Mouse (Mus musculus): ENCODE results near the gene Palm2. TPM values are rescaled to one million over a fixed set of nuclear protein-coding genes. Genes with fewer than 3 reads are reported as not detected.

The Palm2 gene
- polyA plus RNA-seq, 1 experiment, result 5.2 TPM

- Histone ChIP-seq H3K4me2 (ENCODE audit: low read depth) (no peak overlapping the region), H3ac (ENCODE audit: control insufficient read depth, insufficient read length) (no peak overlapping the region), H3K79me2 (ENCODE audit: control insufficient read depth, insufficient read depth) (peaks cover 31% of the 10 kb centered on the region), H3K36me3 (ENCODE audit: control insufficient read depth, insufficient read depth) (no peaks in the 10 kb centered on the region), H3K4me3 (no peak overlapping the region), H3K27me3 (ENCODE audit: control insufficient read depth, insufficient read depth, insufficient read length) (no peaks in the 10 kb centered on the region)
- TF ChIP-seq MYOD1 (IDR thresholded peaks at IDR 0.05; ENCODE audit: control insufficient read depth in 1 of 3, insufficient read length in 2 of 3, low read depth in 2 of 3) (no peak), MYOG (IDR thresholded peaks at IDR 0.05; ENCODE audit: control insufficient read depth in 1 of 3, insufficient read depth in 1 of 3, insufficient read length in 2 of 3, low read depth in 2 of 3) (no peak), CEBPB (IDR thresholded peaks at IDR 0.05; ENCODE audit: insufficient read depth, poor library complexity, severe bottlenecking) (no peak)
These were observed 131.8 kb downstream of the Palm2 start for GRCm38 (mm10) chr4:57565811-57566210.

DNA sequence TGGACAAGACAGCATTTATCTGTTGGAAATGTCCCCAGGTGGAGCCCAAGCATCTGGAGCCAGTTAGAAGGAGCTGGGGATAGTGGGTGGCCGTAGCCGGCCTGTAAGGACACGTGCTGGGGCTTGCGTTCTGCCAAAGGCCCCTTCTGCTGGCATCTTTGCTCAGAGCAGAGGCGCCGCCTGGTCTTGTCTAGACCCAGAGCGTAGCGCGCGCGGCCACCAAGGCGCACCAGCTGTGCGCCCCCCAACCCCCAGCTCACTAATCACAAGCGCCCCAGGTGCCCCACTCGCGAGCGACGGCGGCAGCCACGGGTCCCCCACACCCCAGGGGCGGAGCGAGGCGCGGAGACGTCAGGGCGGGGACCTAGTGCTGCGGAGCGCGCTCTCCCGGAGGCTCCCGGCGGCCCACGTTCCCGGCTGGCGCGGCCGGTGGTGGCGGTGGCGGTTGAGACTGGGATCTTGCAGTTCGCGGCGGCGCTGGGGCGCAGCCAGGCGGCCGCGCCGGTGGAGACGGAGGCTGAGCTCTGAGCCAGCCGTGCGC is 133.7 kb downstream of the Palm2 start, which contains the start of gene Pakap:
Gene Pakap, plus strand, starts transcription at position 514 of the 541 bp plus-strand sequence.
- Histone ChIP-seq H3K4me2 (ENCODE audit: low read depth) (peak within 1 kb of the TSS; percentile 94), H3K36me3 (ENCODE audit: control insufficient read depth, insufficient read depth) (peaks cover 8% of the 10 kb centered on the region), H3K4me3 (peak within 1 kb of the TSS; percentile 82), H3K27me3 (ENCODE audit: control insufficient read depth, insufficient read depth, insufficient read length) (no peaks in the 10 kb centered on the region), H3ac (ENCODE audit: control insufficient read depth, insufficient read length) (peak within 1 kb of the TSS; percentile 34), H3K79me2 (ENCODE audit: control insufficient read depth, insufficient read depth) (peaks cover 50% of the 10 kb centered on the region)
- peak; percentile 91 for TF ChIP-seq POLR2A (IDR thresholded peaks at IDR 0.05; ENCODE audit: insufficient read length, low read depth)
- no peak for TF ChIP-seq E2F4 (IDR thresholded peaks at IDR 0.05; ENCODE audit: insufficient read depth)
- peak in 2 of 3 experiments; percentile 31 to 41 for TF ChIP-seq MYOD1 (IDR thresholded peaks at IDR 0.05; ENCODE audit: control insufficient read depth in 1 of 3, insufficient read length in 2 of 3, low read depth in 2 of 3)
- peak in 2 of 3 experiments; percentile 58 to 63 for TF ChIP-seq MYOG (IDR thresholded peaks at IDR 0.05; ENCODE audit: control insufficient read depth in 1 of 3, insufficient read depth in 1 of 3, insufficient read length in 2 of 3, low read depth in 2 of 3)
- peak; percentile 76 for TF ChIP-seq POLR2AphosphoS2 (IDR thresholded peaks at IDR 0.05; ENCODE audit: insufficient read length, low read depth)
- no peak for TF ChIP-seq TCF12 (IDR thresholded peaks at IDR 0.05; ENCODE audit: insufficient read depth, poor library complexity, severe bottlenecking)
- no peak for TF ChIP-seq CEBPB (IDR thresholded peaks at IDR 0.05; ENCODE audit: insufficient read depth, poor library complexity, severe bottlenecking)
- no peak for TF ChIP-seq REST (IDR thresholded peaks at IDR 0.05; ENCODE audit: insufficient read depth, insufficient read length)
- TF ChIP-seq SRF (IDR thresholded peaks at IDR 0.05; ENCODE audit: control insufficient read depth, insufficient read length, low read depth), result no peak
- TF ChIP-seq MAX (IDR thresholded peaks at IDR 0.05; ENCODE audit: low read depth), result no peak
- TF ChIP-seq TCF3 (IDR thresholded peaks at IDR 0.05; ENCODE audit: insufficient read length, low read depth), result no peak
- peak; percentile 20 for TF ChIP-seq USF1 (IDR thresholded peaks at IDR 0.05; ENCODE audit: low read depth)

DNA sequence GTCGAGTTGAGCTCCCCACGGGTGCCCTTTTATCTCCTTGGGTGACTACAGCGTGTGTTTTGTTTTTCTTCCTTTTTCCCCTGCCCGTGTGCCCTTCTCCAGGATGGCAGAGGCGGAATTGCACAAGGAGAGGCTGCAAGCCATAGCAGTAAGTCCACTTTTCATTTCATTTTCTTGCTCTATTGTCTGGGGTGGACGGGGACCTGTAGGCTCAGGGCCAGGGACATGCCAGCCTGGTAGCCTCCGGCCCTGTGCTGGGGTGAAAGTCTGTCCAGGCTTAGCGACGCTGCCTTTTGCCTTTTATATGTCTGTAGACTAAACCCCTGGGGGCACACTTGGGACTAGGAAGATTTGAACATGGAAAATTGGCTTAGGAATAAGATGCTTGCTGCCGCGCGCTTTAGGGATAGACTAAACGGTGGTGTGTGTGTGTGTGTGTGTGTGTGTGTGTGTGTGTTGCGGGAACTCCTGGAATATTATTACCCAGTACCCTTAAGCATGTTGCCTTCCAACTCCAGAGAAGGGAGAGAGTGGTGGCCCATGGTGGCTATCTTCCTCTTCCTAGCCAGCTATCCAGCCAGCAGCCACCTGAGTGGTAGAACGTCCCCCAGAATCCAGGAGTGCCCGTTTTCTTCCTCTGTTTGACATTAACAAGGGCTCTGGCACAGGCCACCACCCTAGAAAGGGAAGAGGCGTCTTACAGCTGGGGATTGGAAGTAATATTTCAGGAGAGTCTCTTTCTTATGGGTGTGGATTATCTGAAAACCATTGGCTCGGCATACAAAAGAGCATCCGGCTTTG is 134.4 kb downstream of the Palm2 start:
- Histone ChIP-seq H3K27me3 (ENCODE audit: control insufficient read depth, insufficient read depth, insufficient read length) (no peaks in the 10 kb centered on the region), H3K4me2 (ENCODE audit: low read depth) (peak overlapping the region; percentile 94), H3K79me2 (ENCODE audit: control insufficient read depth, insufficient read depth) (peaks cover 58% of the 10 kb centered on the region), H3ac (ENCODE audit: control insufficient read depth, insufficient read length) (peak overlapping the region; percentile 34), H3K4me3 (peak overlapping the region; percentile 82), H3K36me3 (ENCODE audit: control insufficient read depth, insufficient read depth) (peaks cover 8% of the 10 kb centered on the region)
- TF ChIP-seq CEBPB (IDR thresholded peaks at IDR 0.05; ENCODE audit: insufficient read depth, poor library complexity, severe bottlenecking), result no peak
- no peak for TF ChIP-seq TCF12 (IDR thresholded peaks at IDR 0.05; ENCODE audit: insufficient read depth, poor library complexity, severe bottlenecking)
- no peak for TF ChIP-seq MAX (IDR thresholded peaks at IDR 0.05; ENCODE audit: low read depth)
- no peak for TF ChIP-seq E2F4 (IDR thresholded peaks at IDR 0.05; ENCODE audit: insufficient read depth)
- TF ChIP-seq TCF3 (IDR thresholded peaks at IDR 0.05; ENCODE audit: insufficient read length, low read depth), result no peak
- TF ChIP-seq REST (IDR thresholded peaks at IDR 0.05; ENCODE audit: insufficient read depth, insufficient read length), result no peak
- no peak for TF ChIP-seq POLR2A (IDR thresholded peaks at IDR 0.05; ENCODE audit: insufficient read length, low read depth)
- no peak for TF ChIP-seq USF1 (IDR thresholded peaks at IDR 0.05; ENCODE audit: low read depth)
- no peak for TF ChIP-seq MYOG (IDR thresholded peaks at IDR 0.05; ENCODE audit: control insufficient read depth in 1 of 3, insufficient read depth in 1 of 3, insufficient read length in 2 of 3, low read depth in 2 of 3)
- TF ChIP-seq SRF (IDR thresholded peaks at IDR 0.05; ENCODE audit: control insufficient read depth, insufficient read length, low read depth), result no peak

DNA sequence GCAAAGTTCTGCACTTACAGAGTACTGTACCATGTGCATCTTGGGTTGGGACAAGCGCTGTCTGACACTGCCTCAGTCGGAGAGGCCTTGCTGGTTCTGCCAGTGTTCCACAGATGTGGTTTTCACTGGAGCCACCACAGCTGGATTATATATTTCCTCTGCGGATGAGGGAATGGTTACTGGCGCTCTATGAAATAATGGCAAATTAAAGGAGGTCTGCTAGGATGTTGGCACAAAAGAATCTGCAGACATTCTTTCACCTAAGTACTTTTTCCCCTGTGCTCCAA is 135.0 kb downstream of the Palm2 start:
- Histone ChIP-seq H3K4me2 (ENCODE audit: low read depth) (peak overlapping the region; percentile 94), H3K36me3 (ENCODE audit: control insufficient read depth, insufficient read depth) (peaks cover 8% of the 10 kb centered on the region), H3K27me3 (ENCODE audit: control insufficient read depth, insufficient read depth, insufficient read length) (no peaks in the 10 kb centered on the region), H3K79me2 (ENCODE audit: control insufficient read depth, insufficient read depth) (peaks cover 63% of the 10 kb centered on the region), H3K4me3 (peak overlapping the region; percentile 82), H3ac (ENCODE audit: control insufficient read depth, insufficient read length) (peak overlapping the region; percentile 34)
- no peak for TF ChIP-seq USF1 (IDR thresholded peaks at IDR 0.05; ENCODE audit: low read depth)
- no peak for TF ChIP-seq REST (IDR thresholded peaks at IDR 0.05; ENCODE audit: insufficient read depth, insufficient read length)

- Histone ChIP-seq H3K4me3 (peak overlapping the region; percentile 82), H3ac (ENCODE audit: control insufficient read depth, insufficient read length) (peak overlapping the region; percentile 34), H3K4me2 (ENCODE audit: low read depth) (peak overlapping the region; percentile 94), H3K36me3 (ENCODE audit: control insufficient read depth, insufficient read depth) (peaks cover 8% of the 10 kb centered on the region), H3K27me3 (ENCODE audit: control insufficient read depth, insufficient read depth, insufficient read length) (no peaks in the 10 kb centered on the region), H3K79me2 (ENCODE audit: control insufficient read depth, insufficient read depth) (peaks cover 70% of the 10 kb centered on the region)
- peak; percentile 47 for TF ChIP-seq POLR2A (IDR thresholded peaks at IDR 0.05; ENCODE audit: insufficient read length, low read depth)
- TF ChIP-seq POLR2AphosphoS2 (IDR thresholded peaks at IDR 0.05; ENCODE audit: insufficient read length, low read depth), result no peak
- no peak for TF ChIP-seq E2F4 (IDR thresholded peaks at IDR 0.05; ENCODE audit: insufficient read depth)
- no peak for TF ChIP-seq USF1 (IDR thresholded peaks at IDR 0.05; ENCODE audit: low read depth)
- peak; percentile 75 to 98 (median 78) for TF ChIP-seq MYOG (IDR thresholded peaks at IDR 0.05; ENCODE audit: control insufficient read depth in 1 of 3, insufficient read depth in 1 of 3, insufficient read length in 2 of 3, low read depth in 2 of 3)
- TF ChIP-seq SRF (IDR thresholded peaks at IDR 0.05; ENCODE audit: control insufficient read depth, insufficient read length, low read depth), result no peak
- no peak for TF ChIP-seq CEBPB (IDR thresholded peaks at IDR 0.05; ENCODE audit: insufficient read depth, poor library complexity, severe bottlenecking)
- no peak for TF ChIP-seq MAX (IDR thresholded peaks at IDR 0.05; ENCODE audit: low read depth)
- TF ChIP-seq TCF12 (IDR thresholded peaks at IDR 0.05; ENCODE audit: insufficient read depth, poor library complexity, severe bottlenecking), result peak; percentile 3
- no peak for TF ChIP-seq TCF3 (IDR thresholded peaks at IDR 0.05; ENCODE audit: insufficient read length, low read depth)
- no peak for TF ChIP-seq REST (IDR thresholded peaks at IDR 0.05; ENCODE audit: insufficient read depth, insufficient read length)
- peak in 2 of 3 experiments; percentile 72 to 85 for TF ChIP-seq MYOD1 (IDR thresholded peaks at IDR 0.05; ENCODE audit: control insufficient read depth in 1 of 3, insufficient read length in 2 of 3, low read depth in 2 of 3)
These were observed 135.7 kb downstream of the Palm2 start for GRCm38 (mm10) chr4:57569711-57570110.

All from myocyte (in vitro differentiated cells).